Mouse (Mus musculus): ENCODE data around the gene Actl7b. TPM values are rescaled to one million over a fixed set of nuclear protein-coding genes. Genes with fewer than 3 reads are reported as not detected.

The Actl7b gene
- polyA plus RNA-seq, 1 experiment: not detected

- H3K27ac ChIP-seq (ENCODE audit: insufficient read depth, low read length): no peak overlapping the region
- no peaks in the 10 kb centered on the region for H3K4me1 ChIP-seq (ENCODE audit: control insufficient read depth, insufficient read depth, insufficient read length)
- TF ChIP-seq CTCF (IDR thresholded peaks at IDR 0.05; ENCODE audit: extremely low read depth, insufficient read depth, insufficient read length, insufficient replicate concordance) (no peak), POLR2A (IDR thresholded peaks at IDR 0.05; ENCODE audit: low read depth, low read length) (no peak)
- no peaks in the 10 kb centered on the region for H3K36me3 ChIP-seq (ENCODE audit: control insufficient read depth, insufficient read depth, low read length)
- DNase-seq (ENCODE audit: low read depth in 1 of 2, low spot score in 2 of 2): no peak
- 89% methylated on average over 6 of the region's 6 CpGs for WGBS
- H3K4me3 ChIP-seq (ENCODE audit: extremely low read depth, insufficient read depth, insufficient read length): no peak overlapping the region
- H3K27me3 ChIP-seq (ENCODE audit: control insufficient read depth, insufficient read depth, low read length): no peaks in the 10 kb centered on the region
Measured at GRCm38 (mm10) chr4:56723237-56723636, 18.0 kb downstream of the Actl7b start.

GRCm38 (mm10) chr4:56722346-56722745, 18.9 kb downstream of the Actl7b start:
- Histone ChIP-seq H3K4me3 (ENCODE audit: extremely low read depth, insufficient read depth, insufficient read length) (no peak overlapping the region), H3K27ac (ENCODE audit: insufficient read depth, low read length) (no peak overlapping the region), H3K27me3 (ENCODE audit: control insufficient read depth, insufficient read depth, low read length) (no peaks in the 10 kb centered on the region), H3K4me1 (ENCODE audit: control insufficient read depth, insufficient read depth, insufficient read length) (no peaks in the 10 kb centered on the region), H3K36me3 (ENCODE audit: control insufficient read depth, insufficient read depth, low read length) (no peaks in the 10 kb centered on the region)
- 79% methylated on average over 6 of the region's 6 CpGs for WGBS
- TF ChIP-seq POLR2A (IDR thresholded peaks at IDR 0.05; ENCODE audit: low read depth, low read length) (no peak), CTCF (IDR thresholded peaks at IDR 0.05; ENCODE audit: extremely low read depth, insufficient read depth, insufficient read length, insufficient replicate concordance) (no peak)
- DNase-seq (ENCODE audit: low read depth in 1 of 2, low spot score in 2 of 2): no peak

- no peaks in the 10 kb centered on the region for H3K4me1 ChIP-seq (ENCODE audit: control insufficient read depth, insufficient read depth, insufficient read length)
- WGBS: 28% methylated on average over 3 of the region's 3 CpGs
- H3K27ac ChIP-seq (ENCODE audit: insufficient read depth, low read length): no peak overlapping the region
- DNase-seq (ENCODE audit: low read depth in 1 of 2, low spot score in 2 of 2): no peak
- H3K36me3 ChIP-seq (ENCODE audit: control insufficient read depth, insufficient read depth, low read length): no peaks in the 10 kb centered on the region
- TF ChIP-seq CTCF (IDR thresholded peaks at IDR 0.05; ENCODE audit: extremely low read depth, insufficient read depth, insufficient read length, insufficient replicate concordance) (peak; percentile 30; the same call in 1 of the 2 replicates), POLR2A (IDR thresholded peaks at IDR 0.05; ENCODE audit: low read depth, low read length) (no peak)
- H3K27me3 ChIP-seq (ENCODE audit: control insufficient read depth, insufficient read depth, low read length): no peaks in the 10 kb centered on the region
- H3K4me3 ChIP-seq (ENCODE audit: extremely low read depth, insufficient read depth, insufficient read length): no peak overlapping the region
Measured at GRCm38 (mm10) chr4:56721469-56721868, 19.8 kb downstream of the Actl7b start.

GRCm38 (mm10) chr4:56720403-56720802, 20.8 kb downstream of the Actl7b start:
- WGBS: 78% methylated on average over 9 of the region's 9 CpGs
- no peak for DNase-seq (ENCODE audit: low read depth in 1 of 2, low spot score in 2 of 2)
- TF ChIP-seq POLR2A (IDR thresholded peaks at IDR 0.05; ENCODE audit: low read depth, low read length) (no peak), CTCF (IDR thresholded peaks at IDR 0.05; ENCODE audit: extremely low read depth, insufficient read depth, insufficient read length, insufficient replicate concordance) (no peak)
- Histone ChIP-seq H3K27ac (ENCODE audit: insufficient read depth, low read length) (no peak overlapping the region), H3K4me3 (ENCODE audit: extremely low read depth, insufficient read depth, insufficient read length) (no peak overlapping the region), H3K4me1 (ENCODE audit: control insufficient read depth, insufficient read depth, insufficient read length) (no peaks in the 10 kb centered on the region), H3K27me3 (ENCODE audit: control insufficient read depth, insufficient read depth, low read length) (no peaks in the 10 kb centered on the region), H3K36me3 (ENCODE audit: control insufficient read depth, insufficient read depth, low read length) (no peaks in the 10 kb centered on the region)

- TF ChIP-seq POLR2A (IDR thresholded peaks at IDR 0.05; ENCODE audit: low read depth, low read length) (no peak), CTCF (IDR thresholded peaks at IDR 0.05; ENCODE audit: extremely low read depth, insufficient read depth, insufficient read length, insufficient replicate concordance) (no peak)
- 77% methylated on average over 9 of the region's 9 CpGs for WGBS
- no peak for DNase-seq (ENCODE audit: low read depth in 1 of 2, low spot score in 2 of 2)
Measured at GRCm38 (mm10) chr4:56719456-56719855, 21.8 kb downstream of the Actl7b start.

GRCm38 (mm10) chr4:56718573-56719442, 22.4 kb downstream of the Actl7b start:
- Histone ChIP-seq H3K27ac (ENCODE audit: insufficient read depth, low read length) (no peak overlapping the region), H3K4me1 (ENCODE audit: control insufficient read depth, insufficient read depth, insufficient read length) (no peaks in the 10 kb centered on the region), H3K27me3 (ENCODE audit: control insufficient read depth, insufficient read depth, low read length) (no peaks in the 10 kb centered on the region), H3K4me3 (ENCODE audit: extremely low read depth, insufficient read depth, insufficient read length) (no peak overlapping the region), H3K36me3 (ENCODE audit: control insufficient read depth, insufficient read depth, low read length) (no peaks in the 10 kb centered on the region)
- WGBS: 84% methylated on average over 12 of the region's 12 CpGs
- TF ChIP-seq CTCF (IDR thresholded peaks at IDR 0.05; ENCODE audit: extremely low read depth, insufficient read depth, insufficient read length, insufficient replicate concordance): no peak
- no peak for TF ChIP-seq POLR2A (IDR thresholded peaks at IDR 0.05; ENCODE audit: low read depth, low read length)
- no peak for DNase-seq (ENCODE audit: low read depth in 1 of 2, low spot score in 2 of 2)

More at GRCm38 (mm10) chr4:56719456-56719855, 21.8 kb downstream of the Actl7b start:
- no peaks in the 10 kb centered on the region for H3K36me3 ChIP-seq (ENCODE audit: control insufficient read depth, insufficient read depth, low read length)
- H3K27me3 ChIP-seq (ENCODE audit: control insufficient read depth, insufficient read depth, low read length): no peaks in the 10 kb centered on the region
- H3K4me1 ChIP-seq (ENCODE audit: control insufficient read depth, insufficient read depth, insufficient read length): no peaks in the 10 kb centered on the region
- H3K4me3 ChIP-seq (ENCODE audit: extremely low read depth, insufficient read depth, insufficient read length): no peak overlapping the region
- H3K27ac ChIP-seq (ENCODE audit: insufficient read depth, low read length): no peak overlapping the region

GRCm38 (mm10) chr4:56717932-56718331, 23.3 kb downstream of the Actl7b start:
- Histone ChIP-seq H3K27me3 (ENCODE audit: control insufficient read depth, insufficient read depth, low read length) (no peaks in the 10 kb centered on the region), H3K4me3 (ENCODE audit: extremely low read depth, insufficient read depth, insufficient read length) (no peak overlapping the region), H3K4me1 (ENCODE audit: control insufficient read depth, insufficient read depth, insufficient read length) (no peaks in the 10 kb centered on the region), H3K36me3 (ENCODE audit: control insufficient read depth, insufficient read depth, low read length) (no peaks in the 10 kb centered on the region), H3K27ac (ENCODE audit: insufficient read depth, low read length) (no peak overlapping the region)
- 83% methylated on average over 3 of the region's 3 CpGs for WGBS
- TF ChIP-seq CTCF (IDR thresholded peaks at IDR 0.05; ENCODE audit: extremely low read depth, insufficient read depth, insufficient read length, insufficient replicate concordance) (no peak), POLR2A (IDR thresholded peaks at IDR 0.05; ENCODE audit: low read depth, low read length) (no peak)
- no peak for DNase-seq (ENCODE audit: low read depth in 1 of 2, low spot score in 2 of 2)
